Mouse (Mus musculus) embryonic facial prominence, embryonic 10.5 days (tissue): Measurements from ENCODE around the gene Smap1. TPM values are rescaled to one million over a fixed set of nuclear protein-coding genes. Genes with fewer than 3 reads are reported as not detected.

ENCODE experiments used
- DNase-seq: peaks from one replicate; pipeline ENCODE4 v3.0.0-alpha.2; 2017; ENCODE audit warnings: low spot score
- H3K27ac ChIP-seq: fragments of 300-500 bp; sonication (generic); replicated peaks from 2 replicates; pipeline ENCODE4 v1.5.1; 2016; ENCODE audit warnings: mild to moderate bottlenecking
- H3K27me3 ChIP-seq: fragments of 300-500 bp; sonication (generic); replicated peaks from 2 replicates; pipeline ENCODE4 v1.6.1; 2016; ENCODE audit warnings: low read depth, mild to moderate bottlenecking; ENCODE audit not compliant: poor library complexity, severe bottlenecking
- H3K36me3 ChIP-seq: fragments of 300-500 bp; sonication (generic); replicated peaks from 2 replicates; pipeline ENCODE4 v1.6.1; 2016; ENCODE audit warnings: mild to moderate bottlenecking, moderate library complexity
- H3K4me1 ChIP-seq: fragments of 300-500 bp; sonication (generic); 2 replicates; pipeline ENCODE4 v1.6.1; 2016
- H3K4me3 ChIP-seq: fragments of 300-500 bp; sonication (generic); 2 replicates; pipeline ENCODE4 v1.5.1; 2016; ENCODE audit warnings: mild to moderate bottlenecking, moderate library complexity
- H3K9me3 ChIP-seq: fragments of 300-500 bp; sonication (generic); 2 replicates; pipeline ENCODE4 v1.6.1; 2016; ENCODE audit warnings: mild to moderate bottlenecking
- WGBS: fragments of 180-500 bp; shearing (Covaris S2); methylation state at CpG from one replicate; pipeline ENCODE4 v1.1.7; 2016; 5-methylcytosine and 5-hydroxymethylcytosine counted together
- polyA plus RNA-seq: library from polyadenylated mRNA; unstranded; fragments of >200 nt; fragmentation: Nextera tagmentation; extraction: Ambion mirVana; gene quantifications from 2 replicates; pipeline ENCODE4 v1.2.1, GENCODE M21; 2016

Smap1 gene
- polyA plus RNA-seq, 1 experiment from 2014 or later = 39.8 TPM

- H3K36me3 ChIP-seq = no peaks in the 10 kb centered on the region
- no peak overlapping the region for H3K27ac ChIP-seq
- peaks cover 5% of the 10 kb centered on the region; the same call in 1 of the 2 replicates for H3K4me1 ChIP-seq
- no peaks in the 10 kb centered on the region for H3K27me3 ChIP-seq
- H3K4me3 ChIP-seq = no peak overlapping the region
- DNase-seq = no peak
- WGBS = 86% methylated on average over 1 of the region's 1 CpGs
- H3K9me3 ChIP-seq = no peaks in the 10 kb centered on the region; the same call in 1 of the 2 replicates
These were observed 22.0 kb upstream of the Smap1 start for GRCm38 (mm10) chr1:23944076-23944475.

- Histone ChIP-seq H3K36me3 (no peaks in the 10 kb centered on the region), H3K9me3 (no peaks in the 10 kb centered on the region; the same call in 1 of the 2 replicates), H3K27ac (no peak overlapping the region), H3K4me3 (no peak overlapping the region), H3K4me1 (peaks cover 1% of the 10 kb centered on the region; the same call in 1 of the 2 replicates), H3K27me3 (no peaks in the 10 kb centered on the region)
- no peak for DNase-seq
- 89% methylated on average over 3 of the region's 3 CpGs for WGBS
These were observed 21.2 kb upstream of the Smap1 start for GRCm38 (mm10) chr1:23943146-23943940.

- H3K4me3 ChIP-seq = no peak overlapping the region
- no peaks in the 10 kb centered on the region for H3K4me1 ChIP-seq
- WGBS = 25% methylated on average over 4 of the region's 4 CpGs
- no peaks in the 10 kb centered on the region for H3K27me3 ChIP-seq
- no peak overlapping the region for H3K27ac ChIP-seq
- no peak for DNase-seq
- H3K36me3 ChIP-seq = no peaks in the 10 kb centered on the region
- H3K9me3 ChIP-seq = peaks cover 2% of the 10 kb centered on the region; the same call in 1 of the 2 replicates
These were observed 13.3 kb upstream of the Smap1 start for GRCm38 (mm10) chr1:23935408-23935762.

- Histone ChIP-seq H3K27ac (no peak overlapping the region), H3K9me3 (0 out of 2 replicates have a peak, but pooled peaks cover 2% of the 10 kb centered on the region), H3K27me3 (no peaks in the 10 kb centered on the region), H3K36me3 (no peaks in the 10 kb centered on the region), H3K4me1 (no peaks in the 10 kb centered on the region), H3K4me3 (no peak overlapping the region)
- WGBS = 53% methylated on average over 8 of the region's 8 CpGs
- no peak for DNase-seq
These were observed 12.7 kb upstream of the Smap1 start for GRCm38 (mm10) chr1:23934669-23935407.

- Histone ChIP-seq H3K27me3 (no peaks in the 10 kb centered on the region), H3K9me3 (peaks cover 5% of the 10 kb centered on the region; the same call in 1 of the 2 replicates), H3K36me3 (no peaks in the 10 kb centered on the region), H3K4me1 (no peaks in the 10 kb centered on the region), H3K4me3 (no peak overlapping the region), H3K27ac (no peak overlapping the region)
- 90% methylated on average over 6 of the region's 6 CpGs for WGBS
- no peak for DNase-seq
These were observed 7.3 kb upstream of the Smap1 start for GRCm38 (mm10) chr1:23929410-23929809.

- 89% methylated on average over 3 of the region's 3 CpGs for WGBS
- no peaks in the 10 kb centered on the region for H3K36me3 ChIP-seq
- DNase-seq = no peak
- peaks cover 5% of the 10 kb centered on the region; the same call in 1 of the 2 replicates for H3K9me3 ChIP-seq
- no peak overlapping the region for H3K27ac ChIP-seq
- no peaks in the 10 kb centered on the region for H3K4me1 ChIP-seq
- H3K4me3 ChIP-seq = no peak overlapping the region
- H3K27me3 ChIP-seq = no peaks in the 10 kb centered on the region
These were observed 6.3 kb upstream of the Smap1 start for GRCm38 (mm10) chr1:23928371-23928770.

- no peak overlapping the region for H3K4me3 ChIP-seq
- H3K4me1 ChIP-seq = peaks cover 18% of the 10 kb centered on the region
- no peaks in the 10 kb centered on the region for H3K27me3 ChIP-seq
- H3K9me3 ChIP-seq = peaks cover 5% of the 10 kb centered on the region; the same call in 1 of the 2 replicates
- WGBS = 82% methylated on average over 7 of the region's 7 CpGs
- H3K36me3 ChIP-seq = no peaks in the 10 kb centered on the region
- DNase-seq = no peak
- no peak overlapping the region for H3K27ac ChIP-seq
These were observed 1.9 kb upstream of the Smap1 start for GRCm38 (mm10) chr1:23923779-23924708.

GRCm38 (mm10) chr1:23922530-23922884 lies 390 bp upstream of the Smap1 start:
- Histone ChIP-seq H3K4me1 (peaks cover 18% of the 10 kb centered on the region), H3K9me3 (peaks cover 5% of the 10 kb centered on the region; the same call in 1 of the 2 replicates), H3K36me3 (no peaks in the 10 kb centered on the region), H3K27ac (peak overlapping the region; percentile 94), H3K4me3 (peak overlapping the region; percentile 90), H3K27me3 (no peaks in the 10 kb centered on the region)
- 28% methylated on average over 9 of the region's 9 CpGs for WGBS
- DNase-seq = no peak

- H3K4me3 ChIP-seq = peak overlapping the region; percentile 29; the same call in 1 of the 2 replicates
- peaks cover 20% of the 10 kb centered on the region for H3K4me1 ChIP-seq
- no peaks in the 10 kb centered on the region for H3K9me3 ChIP-seq
- no peak overlapping the region for H3K27ac ChIP-seq
- H3K27me3 ChIP-seq = no peaks in the 10 kb centered on the region
- H3K36me3 ChIP-seq = no peaks in the 10 kb centered on the region
- WGBS = 32% methylated on average over 2 of the region's 2 CpGs
- peak; percentile 34 for DNase-seq
These were observed 1.8 kb downstream of the Smap1 start for GRCm38 (mm10) chr1:23920275-23920674.

GRCm38 (mm10) chr1:23919086-23919485 lies 3.0 kb downstream of the Smap1 start:
- Histone ChIP-seq H3K27me3 (no peaks in the 10 kb centered on the region), H3K9me3 (no peaks in the 10 kb centered on the region), H3K36me3 (no peaks in the 10 kb centered on the region), H3K27ac (no peak overlapping the region), H3K4me3 (no peak overlapping the region), H3K4me1 (peaks cover 20% of the 10 kb centered on the region)
- 95% methylated on average over 4 of the region's 4 CpGs for WGBS
- DNase-seq = no peak

- H3K4me3 ChIP-seq = no peak overlapping the region
- H3K4me1 ChIP-seq = peaks cover 5% of the 10 kb centered on the region; the same call in 1 of the 2 replicates
- H3K27me3 ChIP-seq = no peaks in the 10 kb centered on the region
- WGBS = 92% methylated on average over 4 of the region's 4 CpGs
- no peak overlapping the region for H3K27ac ChIP-seq
- DNase-seq = no peak
- H3K9me3 ChIP-seq = no peaks in the 10 kb centered on the region
- 0 out of 2 replicates have a peak, but pooled peaks cover 3% of the 10 kb centered on the region for H3K36me3 ChIP-seq
These were observed 6.6 kb downstream of the Smap1 start for GRCm38 (mm10) chr1:23915483-23915882.

GRCm38 (mm10) chr1:23912988-23913387 lies 9.1 kb downstream of the Smap1 start:
- WGBS = 83% methylated on average over 2 of the region's 2 CpGs
- Histone ChIP-seq H3K4me1 (0 out of 2 replicates have a peak, but pooled peaks cover 2% of the 10 kb centered on the region), H3K36me3 (0 out of 2 replicates have a peak, but pooled peaks cover 6% of the 10 kb centered on the region), H3K9me3 (no peaks in the 10 kb centered on the region), H3K4me3 (no peak overlapping the region), H3K27ac (no peak overlapping the region), H3K27me3 (no peaks in the 10 kb centered on the region)
- no peak for DNase-seq
